Mouse (Mus musculus) olfactory bulb, adult 2 months (tissue): Measurements from ENCODE around the gene Zdhhc14.

Experiments used
- CTCF ChIP-seq: fragments of 200-500 bp; IDR thresholded peaks from 2 replicates; pipeline ENCODE4 v1.5.1; 2012; ENCODE audit warnings: low read depth, mild to moderate bottlenecking, low read length, moderate library complexity; ENCODE audit not compliant: insufficient read depth
- POLR2A ChIP-seq: fragments of 200-500 bp; IDR thresholded peaks from 2 replicates; pipeline ENCODE4 v1.6.1; 2012; ENCODE audit warnings: mild to moderate bottlenecking, low read depth, low read length, moderate library complexity; ENCODE audit not compliant: insufficient read depth

DNA sequence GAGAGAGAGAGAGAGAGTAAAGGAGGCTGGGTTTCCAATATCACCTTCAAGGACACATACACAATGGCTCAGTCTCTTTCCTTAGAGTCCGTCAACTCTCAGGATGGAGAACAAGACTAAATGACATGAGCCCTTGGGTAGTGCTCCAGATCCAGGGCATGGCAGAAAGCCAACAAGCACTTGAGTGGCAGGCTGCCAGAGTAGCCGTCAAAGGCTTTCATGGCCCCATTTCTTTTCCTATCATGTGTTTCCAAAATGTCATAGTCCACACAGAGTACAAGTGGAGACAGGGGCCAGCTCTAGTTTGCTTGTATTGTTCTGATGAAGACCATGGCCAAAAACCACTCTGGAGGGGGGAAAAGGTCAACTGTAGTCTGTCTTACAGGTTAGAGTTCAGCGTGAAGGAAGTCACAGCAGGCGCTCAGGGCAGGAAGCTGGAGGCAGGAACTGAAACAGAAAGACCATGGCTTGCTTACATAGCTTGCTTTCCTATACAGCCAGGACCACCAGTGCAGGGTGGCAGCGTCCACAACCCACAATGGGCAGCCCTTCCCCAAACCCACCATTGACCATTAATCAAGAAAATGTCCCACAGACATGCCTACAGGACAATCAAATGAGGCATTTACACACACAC is 304.9 kb downstream of the Zdhhc14 start:
- no peak for TF ChIP-seq CTCF
- TF ChIP-seq POLR2A: no peak
